Mouse (Mus musculus): ENCODE results near the gene Gon7.

Gene Gon7

DNA sequence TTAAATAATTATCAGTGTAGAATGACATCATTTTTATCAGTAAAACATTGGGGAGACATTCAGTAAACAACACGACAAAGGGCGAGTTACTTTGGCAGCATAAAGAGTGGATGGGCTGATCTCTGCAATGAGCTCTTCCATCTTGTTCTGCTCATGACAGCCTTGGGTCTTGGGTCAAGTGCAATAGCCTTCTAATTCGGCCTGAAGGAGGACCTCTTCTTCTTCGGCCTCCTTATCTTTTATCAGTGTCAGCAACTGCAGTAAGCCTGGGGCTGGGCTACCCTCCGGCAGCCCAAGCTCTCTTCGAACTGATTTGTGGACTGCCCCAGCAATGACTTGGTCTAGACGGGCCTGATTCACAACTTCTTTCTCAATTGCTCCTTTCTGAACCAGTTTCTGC is 15.5 kb downstream of the Gon7 start:
- no peak for DNase-seq

DNA sequence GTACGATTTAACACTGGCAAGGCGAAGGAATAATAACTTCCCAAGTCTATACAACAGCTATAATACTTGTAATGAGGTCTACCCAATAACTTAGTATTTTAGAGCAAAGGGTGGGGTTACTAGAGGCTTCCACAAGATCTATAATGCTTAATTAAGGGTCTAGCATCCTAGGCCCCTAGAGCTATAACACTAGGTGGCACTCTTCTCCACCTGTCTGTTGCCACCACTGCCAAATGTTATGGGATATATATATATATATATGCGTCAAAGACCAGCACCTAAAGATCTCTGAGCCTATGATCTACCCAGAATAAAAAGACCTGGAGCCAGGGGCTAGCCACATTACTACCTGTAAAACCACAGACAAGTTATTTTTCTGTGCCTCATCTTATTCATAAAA is 17.3 kb downstream of the Gon7 start:
- DNase-seq: no peak

DNA sequence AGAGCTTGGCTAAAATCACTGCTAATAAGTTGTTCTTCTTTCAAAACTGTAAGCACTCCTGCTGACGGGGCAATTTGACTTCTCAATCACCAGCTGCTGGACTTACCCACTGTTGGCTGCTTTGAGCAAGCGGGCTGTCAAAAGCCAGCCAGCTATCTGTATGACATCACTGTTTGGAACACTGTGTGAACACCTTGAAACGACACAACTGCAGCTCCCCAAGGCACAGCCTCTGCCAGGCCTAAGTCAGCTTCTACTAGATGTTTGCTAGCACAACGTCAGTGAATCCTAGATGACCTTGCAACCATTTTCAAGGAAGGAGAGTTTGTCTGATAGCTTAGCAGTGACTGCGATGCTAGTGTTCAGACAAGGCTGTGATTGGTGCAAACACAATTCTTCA is 18.5 kb downstream of the Gon7 start:
- DNase-seq: no peak

DNA sequence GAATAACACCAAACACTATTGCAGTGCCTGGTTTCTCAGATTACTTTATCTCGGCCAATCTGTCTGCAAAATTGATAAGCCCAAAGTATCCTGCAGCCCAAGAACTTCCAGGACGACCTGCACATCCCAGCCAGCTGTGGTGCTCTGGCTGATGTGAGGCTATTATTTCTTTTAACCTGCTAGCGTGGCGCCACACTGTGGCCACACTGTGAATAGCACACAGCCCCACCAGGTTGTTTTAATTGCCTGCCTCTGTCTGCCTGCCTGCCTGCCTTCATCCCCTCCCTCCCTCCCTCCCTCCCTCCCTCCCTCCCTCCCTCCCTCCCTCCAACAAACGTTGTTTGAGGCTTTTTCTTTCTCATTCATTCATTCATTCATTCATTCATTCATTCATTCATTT is 24.2 kb downstream of the Gon7 start:
- DNase-seq: peak; percentile 43 to 70

DNA sequence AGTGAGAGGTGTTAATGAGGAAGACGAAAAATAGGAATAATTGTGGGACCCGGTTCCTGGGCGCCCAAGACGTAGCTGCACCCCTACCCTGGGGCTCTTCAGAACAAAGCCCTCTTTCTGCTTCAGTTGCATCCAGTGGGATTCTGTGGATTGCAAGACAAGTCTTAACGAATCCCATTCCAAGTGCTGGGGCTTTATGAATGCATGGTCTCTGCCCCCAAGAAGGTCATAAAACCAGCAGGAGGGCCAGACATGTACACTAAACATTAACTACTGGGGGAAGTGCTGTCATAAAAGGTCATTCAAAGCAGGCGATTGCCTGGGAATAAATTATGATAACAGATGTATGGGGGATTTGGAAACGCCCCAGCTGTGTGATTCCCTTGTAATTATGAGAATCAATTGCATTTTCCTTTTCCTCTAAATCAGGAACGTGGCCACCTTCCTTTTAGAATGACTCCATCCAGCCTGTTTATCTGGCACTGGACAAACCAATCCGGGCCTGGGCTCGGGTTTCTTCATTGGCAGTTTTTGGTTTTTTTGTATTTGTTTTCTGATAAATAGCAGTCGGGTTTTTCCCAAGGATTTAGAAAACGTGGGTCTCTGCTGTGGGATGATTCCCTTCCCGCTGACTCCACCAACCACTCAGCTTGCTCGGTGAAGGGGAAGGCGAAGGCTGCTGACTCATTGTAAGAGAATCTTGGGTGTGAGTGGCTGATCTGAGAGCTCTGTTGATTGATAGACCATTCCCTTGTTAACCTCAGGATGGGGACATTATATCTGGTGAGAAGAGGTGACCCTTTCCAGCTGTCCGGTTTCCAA is 26.6 kb downstream of the Gon7 start:
- peak in 1 of 2 experiments; percentile 35 for DNase-seq

DNA sequence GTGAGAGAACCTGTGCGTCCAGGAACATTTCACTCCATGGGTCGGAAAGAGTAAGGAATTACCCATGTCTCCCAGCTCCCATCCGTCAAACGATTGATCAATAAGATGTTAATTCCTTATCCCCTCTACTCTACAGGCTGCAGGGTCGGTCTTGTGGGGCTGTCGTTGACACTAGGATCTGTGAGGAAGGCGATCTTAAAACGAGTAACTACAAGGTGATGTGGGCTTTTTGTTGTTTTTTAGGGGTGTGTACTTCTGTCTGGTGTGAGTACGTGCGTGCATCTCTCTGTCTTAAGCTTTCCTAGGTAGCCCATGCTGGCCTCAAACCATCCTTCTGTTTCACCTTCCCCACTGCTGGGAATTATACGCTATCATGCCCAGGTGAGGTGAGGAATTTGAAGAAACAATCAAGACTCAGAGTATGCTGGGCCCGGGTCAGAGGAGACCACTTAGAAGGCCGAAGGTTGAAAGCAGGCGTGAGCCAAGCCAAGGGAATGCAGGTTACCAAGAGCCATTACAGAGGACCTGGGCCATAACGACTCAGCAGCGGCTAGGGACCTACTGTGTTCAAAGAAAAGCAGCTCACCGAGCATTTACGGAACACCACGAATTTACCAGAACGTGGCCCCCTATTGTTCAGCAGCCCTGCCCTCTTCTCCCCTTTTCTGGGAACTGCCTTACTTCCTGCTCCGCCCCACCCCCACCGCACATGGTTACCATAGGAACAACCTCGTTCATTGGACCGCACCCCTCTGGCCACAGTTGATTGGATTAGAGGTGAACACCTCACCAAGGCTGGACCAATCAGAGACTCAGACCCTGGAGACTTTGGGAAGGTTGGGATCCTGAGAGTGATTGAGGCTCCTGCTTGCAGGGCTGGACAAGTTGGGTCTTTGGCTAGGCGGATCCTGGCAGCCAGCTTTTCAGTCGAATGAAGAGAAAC is 27.5 kb downstream of the Gon7 start:
- peak; percentile 78 to 81 for DNase-seq

DNA sequence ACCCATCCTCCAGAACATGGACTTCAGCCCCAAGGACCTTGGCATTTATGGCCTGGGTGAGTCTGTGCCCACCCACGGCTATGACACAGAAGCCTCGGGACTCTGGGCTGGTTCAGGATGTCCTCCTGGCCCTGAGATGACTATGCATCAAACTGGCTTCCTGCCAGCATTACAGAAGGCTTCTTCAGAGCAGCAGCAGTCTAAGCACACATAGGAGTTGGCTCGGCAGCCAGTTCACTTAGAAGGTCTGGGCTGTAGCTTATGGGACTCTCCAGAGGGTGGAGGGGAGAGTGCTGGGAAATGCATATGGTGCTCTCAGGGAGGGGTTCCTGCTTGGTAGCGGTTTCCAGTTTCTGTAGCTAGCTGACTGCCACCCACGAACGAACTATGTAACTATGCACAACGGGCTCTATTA is 31.8 kb downstream of the Gon7 start:
- no peak for DNase-seq

DNA sequence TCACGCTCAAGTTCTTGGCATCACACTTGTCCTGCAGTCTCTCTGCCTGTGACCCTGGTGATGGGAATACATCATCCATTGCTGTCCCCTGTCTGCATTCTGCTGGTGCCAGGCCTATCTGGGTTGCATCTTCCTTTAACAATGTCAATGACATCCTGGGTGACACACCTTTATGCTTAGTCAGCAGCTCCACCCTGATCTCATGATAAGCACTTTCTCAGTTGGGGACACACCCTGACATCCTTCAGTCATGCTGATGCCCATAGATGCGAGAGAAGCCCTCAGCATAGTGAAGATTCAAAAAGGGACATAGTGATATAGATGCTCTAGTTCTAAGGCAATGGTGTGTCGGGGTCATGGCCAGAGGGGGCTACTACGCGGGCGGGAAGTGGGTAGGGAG is 32.5 kb downstream of the Gon7 start:
- no peak for DNase-seq

DNA sequence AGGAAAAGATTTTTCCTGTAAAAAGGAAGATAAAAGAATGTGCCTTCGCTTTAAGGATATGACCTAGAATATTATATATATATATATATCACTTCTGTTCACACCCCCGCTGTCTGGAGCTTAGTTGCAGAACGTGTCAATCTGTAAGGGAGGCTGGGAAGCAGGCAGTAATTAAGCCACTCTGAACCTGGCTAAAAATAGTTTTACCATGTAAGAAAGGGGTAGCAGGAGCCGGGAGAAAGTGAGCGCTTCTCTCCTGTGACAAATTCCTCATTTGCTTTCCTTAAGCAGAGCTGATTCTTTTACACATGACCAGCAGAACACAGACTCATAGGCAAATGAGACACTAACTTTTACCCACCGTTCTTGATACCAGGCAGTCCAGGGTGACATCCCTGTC is 33.7 kb downstream of the Gon7 start:
- no peak for DNase-seq

DNA sequence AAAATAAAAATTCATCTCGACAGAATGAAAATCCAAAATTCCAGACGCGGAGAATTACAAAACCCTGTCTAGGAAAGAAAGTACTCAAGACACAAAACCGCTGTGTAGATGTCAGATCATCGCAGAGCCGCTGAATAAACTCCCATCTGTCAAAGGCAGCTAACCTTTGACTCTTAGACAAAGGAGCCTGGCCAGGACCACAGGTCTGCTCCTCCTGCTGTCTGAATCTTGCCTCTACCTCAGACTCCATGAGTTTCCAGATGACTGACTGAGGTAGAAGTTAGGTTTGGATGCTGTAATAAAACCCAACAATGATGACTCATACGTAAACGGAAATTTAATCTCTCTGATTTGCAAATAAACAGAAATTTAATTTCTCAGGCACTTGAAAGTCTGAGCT is 34.6 kb downstream of the Gon7 start:
- no peak for DNase-seq

DNA sequence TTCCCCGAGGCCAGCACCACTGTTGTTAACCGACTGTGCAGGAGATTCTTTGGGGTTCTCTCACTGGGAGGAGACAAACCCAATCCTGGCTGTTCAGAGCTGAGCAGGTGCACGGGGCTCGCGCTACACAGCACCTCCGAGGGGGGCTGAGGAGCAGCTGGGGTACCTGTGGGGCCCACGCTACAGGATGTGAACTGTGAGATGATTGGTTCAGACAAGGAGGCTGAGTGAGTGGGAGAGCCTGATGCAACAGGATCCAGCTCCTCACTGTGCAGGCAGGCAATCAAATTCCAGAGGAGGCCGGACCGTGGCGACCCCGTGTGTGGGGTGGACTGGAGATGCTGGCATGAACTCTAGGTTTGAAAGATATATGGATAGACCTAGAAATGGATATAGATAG is 35.2 kb downstream of the Gon7 start:
- DNase-seq: no peak

DNA sequence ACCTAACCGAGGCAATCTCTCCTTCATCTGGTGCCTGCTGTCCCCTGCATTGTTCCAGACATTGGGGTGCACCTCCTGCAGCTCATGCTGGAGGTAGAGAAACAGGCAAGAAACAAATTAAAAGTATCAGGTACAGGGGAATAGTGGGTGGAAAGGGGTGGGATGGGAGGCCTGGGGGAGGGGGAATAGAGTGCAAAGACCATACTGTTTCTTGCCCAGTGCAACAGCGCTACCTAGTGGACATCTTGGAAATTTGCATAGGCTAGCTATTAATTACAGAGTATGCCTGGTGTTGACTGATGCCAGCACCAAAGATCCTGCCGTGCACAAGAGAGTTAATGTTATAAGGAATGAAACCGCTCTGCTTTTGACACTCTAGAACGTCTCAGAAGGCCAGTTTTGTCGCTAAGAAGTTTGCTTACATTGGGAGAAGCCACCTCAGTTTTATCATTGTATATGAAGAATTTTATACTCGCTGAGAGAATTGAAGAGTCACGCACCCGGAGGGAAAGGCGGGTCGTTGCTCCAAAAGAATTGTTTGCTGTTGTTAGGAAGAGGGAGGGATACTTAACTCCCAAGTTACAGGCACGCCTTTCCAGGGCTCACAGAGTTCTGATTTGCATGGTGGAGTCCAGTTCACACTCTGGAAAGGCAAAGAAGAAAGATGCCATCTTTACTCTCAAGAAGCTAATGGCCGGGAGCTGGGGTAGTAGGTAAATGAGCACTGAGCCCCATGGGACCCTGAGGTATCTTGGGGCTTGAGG is 37.9 kb downstream of the Gon7 start:
- DNase-seq: peak in 1 of 2 experiments; percentile 21

DNA sequence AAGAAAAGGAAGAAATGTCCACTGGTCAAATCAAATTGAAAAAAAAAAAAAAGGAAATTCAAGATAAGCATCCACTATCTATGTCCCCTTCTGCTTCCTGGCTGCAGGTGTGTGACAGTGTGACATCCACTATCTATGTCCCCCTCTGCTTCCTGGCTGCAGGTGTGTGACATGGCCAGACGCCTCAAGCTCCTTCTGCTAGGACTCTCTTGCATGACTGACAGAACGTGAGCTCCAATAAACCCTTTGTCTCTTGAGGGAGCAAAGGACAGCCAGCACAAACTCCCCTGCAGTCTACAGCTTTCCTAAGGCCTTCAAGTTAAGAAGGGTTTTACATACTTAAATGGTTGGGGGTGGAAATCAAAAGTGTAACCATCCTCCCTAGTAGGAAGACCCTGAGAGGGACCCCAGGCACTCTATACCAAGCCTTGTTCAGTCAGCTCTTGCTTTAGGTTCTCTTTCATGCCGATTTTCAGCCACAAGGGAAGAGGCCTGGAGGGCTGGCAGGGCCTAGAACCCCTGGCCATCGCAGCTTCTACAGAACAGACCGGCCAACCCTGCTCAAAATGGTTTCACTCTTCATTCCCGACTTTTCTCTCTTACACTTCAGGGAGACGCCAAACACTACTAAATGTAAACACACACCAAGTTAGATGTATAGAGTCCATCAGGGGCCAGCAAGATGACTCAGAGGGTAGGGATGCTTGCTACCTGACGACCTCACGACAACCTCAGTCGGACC is 42.8 kb downstream of the Gon7 start:
- DNase-seq: no peak

DNA sequence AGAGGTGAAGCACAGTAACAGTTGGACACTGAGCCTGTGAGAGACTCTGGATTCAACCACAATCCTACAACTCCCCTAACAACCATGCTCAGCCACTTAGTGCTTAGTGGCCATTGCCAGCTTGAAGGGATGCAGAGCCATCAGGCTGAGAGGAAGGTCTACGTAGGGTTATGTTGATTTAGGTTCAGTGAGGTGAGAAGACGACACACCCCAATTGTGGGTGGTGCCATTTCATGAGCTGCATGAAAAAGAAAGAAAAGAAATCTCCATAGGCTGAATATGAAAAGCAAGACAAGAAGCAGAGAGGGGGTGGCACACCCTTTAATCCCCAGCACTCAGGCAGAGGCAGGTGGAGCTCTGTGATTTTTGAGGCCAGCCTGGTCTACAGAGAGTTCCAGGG is 43.5 kb downstream of the Gon7 start:
- DNase-seq: no peak

DNA sequence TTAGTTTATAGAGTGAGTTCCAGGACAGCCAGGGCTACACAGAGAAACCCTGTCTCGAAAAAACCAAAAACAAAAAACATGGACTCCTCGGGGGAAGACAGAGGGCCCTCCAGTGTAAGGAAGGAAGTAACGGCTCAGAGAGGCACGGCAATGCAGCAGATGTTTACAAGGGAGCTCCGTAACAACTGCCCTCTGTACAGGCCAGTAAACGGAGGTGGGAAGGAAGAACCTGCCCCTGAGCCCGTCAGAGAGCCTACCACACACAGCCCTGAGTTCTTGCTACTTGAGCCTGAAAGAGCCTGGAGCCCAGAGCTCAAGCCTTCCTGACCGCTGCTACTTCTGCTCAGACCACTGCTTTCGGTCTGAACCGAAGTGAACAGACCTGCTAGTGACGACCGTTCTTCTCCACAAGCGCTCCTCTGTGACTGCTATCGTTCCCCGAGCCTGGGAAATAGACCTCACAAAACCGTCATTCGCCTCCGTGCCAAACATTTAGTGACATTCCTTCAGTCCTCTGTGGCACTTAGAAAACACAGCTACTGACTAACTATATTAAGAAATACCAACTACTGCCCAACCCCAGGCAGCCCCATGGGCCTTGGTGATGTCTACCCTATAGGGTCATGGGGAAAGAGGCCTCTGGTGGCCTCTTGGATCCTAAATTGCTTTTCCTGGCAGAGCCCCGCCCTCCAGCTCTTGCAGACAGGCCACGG is 44.3 kb downstream of the Gon7 start:
- DNase-seq: no peak

DNA sequence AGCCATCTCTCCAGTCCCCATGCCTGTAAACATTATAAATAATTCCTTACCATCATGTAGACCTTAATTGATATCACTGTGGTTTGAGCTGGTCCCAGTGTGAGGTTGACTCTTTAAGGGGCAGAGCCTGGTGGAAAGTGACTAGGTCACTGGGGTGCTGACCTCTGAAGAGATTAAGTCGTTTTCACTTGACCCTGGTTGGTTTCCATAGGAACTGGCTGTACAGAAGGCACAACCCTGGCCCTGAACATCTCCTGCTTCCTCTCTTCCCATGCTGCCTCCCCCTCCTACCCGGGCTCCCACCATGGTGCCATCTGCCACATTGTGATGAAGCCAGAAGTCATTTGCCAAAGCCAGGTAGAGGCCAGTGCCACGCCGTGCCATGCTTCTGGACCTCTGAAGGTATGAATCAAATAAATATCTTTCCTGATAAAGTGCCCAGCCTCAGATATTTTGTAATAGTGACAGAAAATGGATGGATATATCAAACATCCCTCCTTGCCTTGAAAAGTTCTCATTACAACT is 46.7 kb downstream of the Gon7 start:
- DNase-seq: no peak

DNA sequence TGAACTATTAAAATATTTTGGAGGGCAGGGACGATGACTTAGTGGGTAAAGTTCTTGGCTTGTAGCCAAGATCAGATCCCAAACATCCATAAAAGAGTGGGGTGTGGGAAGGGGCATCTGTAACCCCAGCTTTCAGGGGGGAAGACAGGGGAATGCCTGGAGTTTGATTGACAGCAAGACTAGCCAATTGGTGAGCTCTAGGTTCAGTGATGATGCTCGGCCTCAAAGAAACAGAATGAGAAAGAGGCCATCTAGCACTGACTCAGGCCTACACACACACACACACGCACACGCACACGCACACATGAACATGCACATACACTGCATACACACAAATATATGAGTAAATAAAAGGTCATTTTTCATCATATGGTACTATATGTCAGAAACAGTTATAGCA is 47.7 kb downstream of the Gon7 start:
- DNase-seq: no peak

DNA sequence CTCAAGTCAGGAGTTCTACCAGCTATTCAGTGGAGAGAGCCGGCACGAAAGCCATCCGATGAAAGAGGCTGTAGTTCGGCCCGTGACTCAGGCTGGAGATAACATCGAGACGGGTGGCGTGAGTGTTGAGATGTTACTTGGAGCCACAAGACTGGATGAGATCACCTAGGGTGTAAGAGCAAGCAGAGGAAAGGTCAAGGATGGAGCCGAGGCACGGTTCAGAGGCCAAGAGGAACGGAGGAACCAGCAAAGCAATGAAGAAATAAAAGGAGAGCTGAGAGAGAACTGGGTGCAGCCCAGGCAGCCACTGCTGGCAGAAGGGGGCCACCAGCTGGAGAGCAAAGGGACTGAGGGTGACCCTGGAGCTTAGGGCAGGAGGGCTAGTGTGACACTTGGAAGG is 49.4 kb downstream of the Gon7 start:
- no peak for DNase-seq

DNA sequence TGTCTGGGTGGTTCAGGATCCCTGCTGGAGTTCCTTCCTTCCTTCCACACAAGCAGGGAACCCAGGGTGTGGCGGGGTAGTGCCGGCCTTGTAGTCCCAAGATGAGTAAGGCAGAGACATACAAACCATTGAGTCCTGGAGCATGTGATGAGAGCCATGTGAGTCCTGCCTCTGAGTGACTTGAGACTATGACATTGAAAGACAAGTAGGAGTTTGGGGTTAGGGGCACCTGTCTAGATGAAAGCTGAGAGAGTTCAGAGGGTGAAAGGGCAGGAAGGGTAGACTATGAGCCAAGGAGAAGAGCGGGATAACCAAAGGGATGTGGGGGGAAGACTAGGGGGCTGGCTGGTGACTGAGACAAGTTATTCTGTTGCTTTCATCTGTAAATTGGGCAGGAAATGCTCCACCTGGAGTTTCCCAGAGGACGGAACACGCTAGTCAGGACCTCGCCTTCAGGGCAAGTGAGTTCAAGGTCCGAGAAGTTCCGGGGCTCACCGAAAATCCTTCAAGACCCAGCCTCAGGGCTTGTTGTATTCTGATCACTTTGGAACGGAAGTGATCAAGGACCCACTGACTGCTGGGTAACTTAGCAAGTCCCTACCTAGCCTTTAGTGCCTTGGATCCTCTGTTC is 50.7 kb downstream of the Gon7 start:
- no peak for DNase-seq

DNA sequence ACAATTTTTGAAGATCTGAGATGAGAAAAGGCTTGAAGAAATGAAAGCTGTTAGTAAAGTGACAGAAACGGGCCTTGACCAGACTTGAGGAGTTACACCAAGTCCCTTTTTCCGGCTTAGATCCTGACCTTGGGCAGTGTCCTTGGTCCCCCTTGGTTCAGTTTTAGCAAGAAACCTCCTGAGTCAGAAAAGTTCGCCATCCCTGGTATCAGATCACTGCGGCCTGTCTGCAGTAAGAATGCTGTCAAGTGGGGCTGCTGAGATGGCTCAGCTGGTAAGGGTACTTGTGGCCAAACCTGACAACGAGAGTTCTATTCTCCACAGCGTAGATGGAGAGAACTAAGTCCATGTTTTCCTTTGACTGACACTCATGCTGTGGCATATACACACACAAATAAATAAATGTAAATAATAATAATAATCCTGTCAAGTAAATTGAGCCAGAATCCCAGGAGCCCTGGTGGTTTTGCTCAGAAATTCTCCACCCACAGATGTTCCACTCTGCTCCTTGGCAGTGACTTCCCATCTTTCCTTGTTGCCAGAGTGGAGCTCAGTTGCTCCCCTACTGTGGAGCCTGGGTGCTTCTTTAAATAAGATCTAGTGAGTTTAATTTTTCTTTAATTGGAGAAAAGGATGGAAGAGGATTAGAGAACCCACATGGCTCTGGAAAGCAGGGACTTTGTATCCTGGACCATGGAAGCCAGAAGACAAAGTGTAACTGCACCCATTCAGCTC is 51.5 kb downstream of the Gon7 start:
- DNase-seq: no peak

Measured in kidney, adult 8-10 months (tissue).